Mouse (Mus musculus) myocyte (in vitro differentiated cells): ENCODE data around the gene Olfr630.

Experiments used
- CEBPB ChIP-seq: IDR thresholded peaks from 2 replicates; pipeline ENCODE4 v1.6.1; 2011; ENCODE audit warnings: mild to moderate bottlenecking, moderate library complexity; ENCODE audit not compliant: poor library complexity, insufficient read depth, severe bottlenecking
- E2F4 ChIP-seq: IDR thresholded peaks from one replicate; pipeline ENCODE4 v1.6.1; 2011; ENCODE audit warnings: mild to moderate bottlenecking, control low read depth, moderate library complexity; ENCODE audit not compliant: insufficient read depth
- MAX ChIP-seq: IDR thresholded peaks from one replicate; pipeline ENCODE4 v1.6.1; 2011; ENCODE audit warnings: low read depth, mild to moderate bottlenecking, control low read depth
- MYOD1 ChIP-seq, 3 experiments: IDR thresholded peaks; one replicate each; pipeline ENCODE4 v1.6.1; 2011; ENCODE audit warnings: control low read depth in 2 of 3, low read depth in 2 of 3, mild to moderate bottlenecking in 2 of 3, moderate library complexity in 1 of 3; ENCODE audit not compliant: insufficient read length in 2 of 3, control insufficient read depth in 1 of 3
- MYOG ChIP-seq, 3 experiments: IDR thresholded peaks; one replicate each; pipeline ENCODE4 v1.6.1; 2011; ENCODE audit warnings: control low read depth in 2 of 3, low read depth in 2 of 3, mild to moderate bottlenecking in 2 of 3; ENCODE audit not compliant: insufficient read length in 2 of 3, control insufficient read depth in 1 of 3, insufficient read depth in 1 of 3
- POLR2A ChIP-seq: IDR thresholded peaks from one replicate; pipeline ENCODE4 v1.6.1; 2011; ENCODE audit warnings: low read depth, mild to moderate bottlenecking, control low read depth, moderate library complexity; ENCODE audit not compliant: insufficient read length
- POLR2AphosphoS2 ChIP-seq: IDR thresholded peaks from one replicate; pipeline ENCODE4 v1.6.1; 2011; ENCODE audit warnings: low read depth, control low read depth; ENCODE audit not compliant: insufficient read length
- SRF ChIP-seq: IDR thresholded peaks from one replicate; pipeline ENCODE4 v1.6.1; 2011; ENCODE audit warnings: low read depth; ENCODE audit not compliant: control insufficient read depth, insufficient read length
- USF1 ChIP-seq: IDR thresholded peaks from one replicate; pipeline ENCODE4 v1.6.1; 2011; ENCODE audit warnings: low read depth, mild to moderate bottlenecking, control low read depth, moderate library complexity

- TF ChIP-seq CEBPB (no peak), POLR2A (no peak), MAX (no peak), MYOG (IDR thresholded peaks at IDR 0.05; ENCODE audit: control insufficient read depth in 1 of 3, insufficient read depth in 1 of 3, insufficient read length in 2 of 3, low read depth in 2 of 3) (no peak), E2F4 (no peak), MYOD1 (IDR thresholded peaks at IDR 0.05; ENCODE audit: control insufficient read depth in 1 of 3, insufficient read length in 2 of 3, low read depth in 2 of 3) (no peak), POLR2AphosphoS2 (no peak), SRF (no peak), USF1 (no peak)
Observed at GRCm38 (mm10) chr7:103730074-103730473, 27.1 kb downstream of the Olfr630 start, which contains the start of gene Olfr628.
